Mouse (Mus musculus) neural tube, embryonic 12.5 days (tissue): ENCODE results near the gene Tma7. TPM values are rescaled to one million over a fixed set of nuclear protein-coding genes. Genes with fewer than 3 reads are reported as not detected.

ENCODE experiments used
- ATAC-seq: fragments of 200-750 bp; cut with Nextera tagmentation; 2 replicates; pipeline ENCODE4 v1.8.0; 2017; ENCODE audit warnings: low read depth, mild to moderate bottlenecking, moderate TSS enrichment, moderate library complexity; ENCODE audit not compliant: low FRiP score
- H3K27ac ChIP-seq: fragments of 300-500 bp; sonication (generic); 2 replicates; pipeline ENCODE4 v1.5.1; 2016
- H3K27me3 ChIP-seq: fragments of 300-500 bp; sonication (generic); replicated peaks from 2 replicates; pipeline ENCODE4 v1.6.1; 2016; ENCODE audit warnings: mild to moderate bottlenecking
- H3K36me3 ChIP-seq: fragments of 300-500 bp; sonication (generic); 2 replicates; pipeline ENCODE4 v1.6.1; 2016; ENCODE audit warnings: mild to moderate bottlenecking
- H3K4me1 ChIP-seq: fragments of 300-500 bp; sonication (generic); 2 replicates; pipeline ENCODE4 v1.6.1; 2016
- H3K4me2 ChIP-seq: fragments of 300-500 bp; sonication (generic); replicated peaks from 2 replicates; pipeline ENCODE4 v1.6.1; 2016; ENCODE audit warnings: mild to moderate bottlenecking
- H3K4me3 ChIP-seq: fragments of 300-500 bp; sonication (generic); 2 replicates; pipeline ENCODE4 v1.5.1; 2016
- H3K9ac ChIP-seq: fragments of 300-500 bp; sonication (generic); 2 replicates; pipeline ENCODE4 v1.6.1; 2016; ENCODE audit warnings: mild to moderate bottlenecking
- H3K9me3 ChIP-seq: fragments of 300-500 bp; sonication (generic); 2 replicates; pipeline ENCODE4 v1.6.1; 2016; ENCODE audit warnings: mild to moderate bottlenecking
- WGBS: fragments of 180-500 bp; shearing (Covaris S2); methylation state at CpG from one replicate; pipeline ENCODE4 v1.1.7; 2016; 5-methylcytosine and 5-hydroxymethylcytosine counted together
- polyA plus RNA-seq: library from polyadenylated mRNA; unstranded; fragments of >200 nt; fragmentation: Nextera tagmentation; extraction: Ambion mirVana; gene quantifications from 2 replicates; pipeline ENCODE4 v1.2.1, GENCODE M21; 2016

The Tma7 gene
- polyA plus RNA-seq, 1 experiment from 2014 or later, result 773 TPM

DNA sequence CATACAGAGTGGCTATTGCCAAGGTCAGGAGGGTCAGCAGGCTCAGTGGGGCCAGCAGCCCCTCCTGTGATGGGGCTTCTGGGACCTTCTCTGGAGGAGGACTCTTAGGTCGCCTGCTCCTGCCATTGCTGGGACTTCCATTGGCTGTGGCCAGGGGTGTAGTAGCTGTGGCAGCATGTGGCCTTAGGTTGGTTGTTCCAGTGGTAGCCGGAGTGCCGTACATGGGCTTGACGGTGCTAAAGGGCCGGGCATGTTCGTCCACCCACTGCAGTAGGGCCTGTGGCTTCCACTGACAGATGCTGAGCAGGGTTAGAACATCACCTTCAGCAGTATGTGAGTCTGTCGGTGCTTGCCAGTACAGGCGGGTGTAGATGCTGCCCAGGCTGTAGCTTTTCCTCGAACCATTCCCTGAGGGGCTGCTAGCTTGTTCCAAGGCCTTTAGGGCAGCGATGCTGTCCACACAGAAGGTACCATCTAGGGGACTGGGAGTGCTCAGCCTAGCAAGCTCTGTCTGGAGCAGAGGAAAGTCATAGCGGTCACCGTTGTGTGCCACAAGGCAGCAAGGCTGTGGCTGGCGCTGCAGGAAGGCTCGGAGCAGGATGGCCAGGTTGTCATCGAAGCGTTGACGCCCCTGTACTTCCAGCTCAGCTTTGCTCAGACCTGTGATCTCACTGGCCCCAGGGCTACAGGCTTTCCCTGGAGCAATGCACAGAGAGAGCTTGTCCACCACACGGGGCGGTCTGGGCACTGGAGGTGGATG lies 24.2 kb downstream of the Tma7 start:
- H3K4me2 ChIP-seq, result no peak overlapping the region
- H3K9me3 ChIP-seq, result no peaks in the 10 kb centered on the region
- no peaks in the 10 kb centered on the region for H3K27me3 ChIP-seq
- H3K36me3 ChIP-seq, result peaks cover 53% of the 10 kb centered on the region
- 0 out of 2 replicates have a peak overlapping the region, but pooled peaks have one; percentile 55 for H3K9ac ChIP-seq
- H3K4me3 ChIP-seq, result no peak overlapping the region
- 95% methylated on average over 19 of the region's 19 CpGs for WGBS
- no peak for ATAC-seq
- H3K27ac ChIP-seq, result no peak overlapping the region
- peaks cover 25% of the 10 kb centered on the region for H3K4me1 ChIP-seq

DNA sequence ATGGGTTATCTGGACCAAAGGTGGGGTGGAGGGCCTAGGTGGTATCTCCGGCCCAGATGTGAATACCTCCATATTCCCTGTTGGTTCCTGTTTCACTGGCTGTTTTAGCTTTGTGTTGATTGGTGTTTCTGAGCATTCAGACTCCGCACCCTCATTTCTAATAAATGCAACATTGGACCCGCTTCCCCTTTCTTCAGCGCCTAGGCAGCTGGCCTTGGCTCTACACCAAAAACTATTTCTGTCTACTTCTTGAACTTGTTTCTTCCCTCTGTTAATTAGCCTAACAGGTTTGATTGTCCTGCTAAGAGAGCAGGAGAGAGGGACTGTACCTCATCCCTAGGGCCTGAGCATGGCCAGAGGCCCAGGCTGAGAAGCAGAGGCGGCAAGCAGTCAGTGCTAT lies 24.8 kb downstream of the Tma7 start:
- Histone ChIP-seq H3K27me3 (no peaks in the 10 kb centered on the region), H3K27ac (no peak overlapping the region), H3K4me2 (no peak overlapping the region), H3K9me3 (no peaks in the 10 kb centered on the region), H3K4me3 (no peak overlapping the region), H3K4me1 (peaks cover 25% of the 10 kb centered on the region), H3K9ac (no peak overlapping the region), H3K36me3 (peaks cover 47% of the 10 kb centered on the region)
- no peak for ATAC-seq
- WGBS, result 98% methylated on average over 5 of the region's 5 CpGs

DNA sequence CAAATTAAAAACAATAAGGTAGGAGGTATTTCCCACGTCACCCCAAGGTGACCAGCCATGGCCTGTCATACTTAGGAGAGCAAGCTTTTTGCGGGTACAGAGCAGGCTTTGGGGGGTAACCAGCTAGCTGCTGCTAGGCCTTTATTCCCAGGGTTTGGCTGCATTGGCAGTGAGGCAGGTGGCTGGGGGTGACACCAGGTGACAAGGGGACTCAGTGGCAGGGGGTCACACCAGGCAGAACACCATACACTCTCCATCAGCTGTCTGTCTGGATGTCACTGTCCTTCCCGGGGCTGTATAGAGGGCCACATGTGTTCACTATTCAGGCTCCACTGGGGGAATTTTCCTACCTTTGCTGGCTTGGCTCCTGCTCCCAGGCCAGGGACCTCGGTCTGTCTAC lies 25.5 kb downstream of the Tma7 start:
- Histone ChIP-seq H3K4me2 (no peak overlapping the region), H3K27me3 (no peaks in the 10 kb centered on the region), H3K36me3 (peaks cover 45% of the 10 kb centered on the region), H3K27ac (no peak overlapping the region), H3K4me1 (peaks cover 25% of the 10 kb centered on the region), H3K9me3 (no peaks in the 10 kb centered on the region), H3K4me3 (no peak overlapping the region), H3K9ac (no peak overlapping the region)
- ATAC-seq, result no peak
- WGBS, result 95% methylated on average over 4 of the region's 4 CpGs

DNA sequence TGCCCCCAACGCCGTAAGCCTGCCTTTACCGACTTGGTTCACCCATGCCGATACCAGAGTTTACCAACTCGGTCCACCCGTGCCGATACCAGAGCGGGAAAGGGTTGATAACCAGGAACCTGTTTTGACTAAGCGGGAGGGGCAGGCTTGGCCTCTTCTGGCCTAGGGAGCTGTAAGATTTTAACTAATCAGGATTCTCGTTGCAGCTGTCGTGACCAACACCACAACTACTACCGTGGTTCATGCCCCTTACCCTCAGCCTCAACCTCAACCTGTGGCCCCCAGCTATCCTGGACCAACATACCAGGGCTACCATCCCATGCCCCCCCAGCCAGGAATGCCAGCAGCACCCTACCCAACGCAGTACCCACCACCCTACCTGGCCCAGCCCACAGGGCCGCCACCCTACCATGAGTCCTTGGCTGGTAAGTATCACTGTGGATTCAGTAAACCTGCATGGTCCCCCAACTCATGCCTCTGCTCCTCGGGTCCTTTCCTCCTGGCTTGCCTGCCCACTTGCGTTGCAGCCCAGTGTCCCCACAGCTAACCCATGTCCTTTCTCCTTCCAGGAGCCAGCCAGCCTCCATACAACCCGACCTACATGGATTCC lies 26.2 kb downstream of the Tma7 start:
- H3K27me3 ChIP-seq, result no peaks in the 10 kb centered on the region
- H3K36me3 ChIP-seq, result peaks cover 42% of the 10 kb centered on the region
- no peak overlapping the region for H3K4me3 ChIP-seq
- peaks cover 25% of the 10 kb centered on the region for H3K4me1 ChIP-seq
- ATAC-seq, result no peak
- H3K4me2 ChIP-seq, result no peak overlapping the region
- 93% methylated on average over 17 of the region's 17 CpGs for WGBS
- no peaks in the 10 kb centered on the region for H3K9me3 ChIP-seq
- H3K27ac ChIP-seq, result no peak overlapping the region
- no peak overlapping the region for H3K9ac ChIP-seq

DNA sequence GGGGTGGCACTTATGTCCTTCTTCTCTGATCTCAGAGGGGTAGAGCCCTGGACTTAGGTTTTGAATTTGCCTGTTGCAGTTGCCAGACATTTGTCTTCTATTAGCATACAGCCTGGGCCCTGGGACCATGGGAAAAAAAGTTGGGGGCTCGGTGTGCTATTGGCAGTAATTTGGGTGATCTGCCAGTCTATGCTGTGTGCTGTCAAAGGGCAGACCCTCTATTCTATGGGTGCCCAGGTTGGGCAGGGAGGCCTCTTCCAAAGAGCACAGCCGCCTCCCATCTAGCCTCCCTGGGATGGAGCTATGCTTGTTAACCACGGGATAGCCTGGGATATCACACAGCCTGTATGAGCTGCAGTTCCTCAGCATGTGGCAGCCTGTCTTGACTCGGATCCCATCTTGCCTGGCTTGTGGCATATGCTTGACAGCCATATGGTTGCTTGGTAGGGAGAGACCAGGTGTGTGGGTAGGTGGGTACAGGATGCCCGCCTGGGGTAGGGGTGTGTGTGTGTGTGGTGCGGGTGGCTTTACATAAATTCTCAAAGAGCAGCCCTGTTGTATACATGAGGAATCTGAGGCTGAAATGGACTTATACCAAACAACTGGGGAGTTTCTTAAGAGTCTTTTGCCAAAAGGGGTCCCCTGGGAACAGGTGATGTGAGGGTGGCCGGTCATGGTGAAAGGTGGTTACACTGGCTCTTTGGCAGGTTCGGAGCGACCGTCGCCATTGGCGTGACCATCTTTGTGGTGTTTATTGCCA lies 26.9 kb downstream of the Tma7 start:
- no peak for ATAC-seq
- Histone ChIP-seq H3K4me3 (0 out of 2 replicates have a peak overlapping the region, but pooled peaks have one; percentile 15), H3K27me3 (no peaks in the 10 kb centered on the region), H3K27ac (no peak overlapping the region), H3K4me1 (peaks cover 25% of the 10 kb centered on the region), H3K9me3 (no peaks in the 10 kb centered on the region), H3K36me3 (peaks cover 36% of the 10 kb centered on the region), H3K9ac (0 out of 2 replicates have a peak overlapping the region, but pooled peaks have one; percentile 21), H3K4me2 (peak overlapping the region; percentile 40)
- WGBS, result 93% methylated on average over 12 of the region's 12 CpGs

DNA sequence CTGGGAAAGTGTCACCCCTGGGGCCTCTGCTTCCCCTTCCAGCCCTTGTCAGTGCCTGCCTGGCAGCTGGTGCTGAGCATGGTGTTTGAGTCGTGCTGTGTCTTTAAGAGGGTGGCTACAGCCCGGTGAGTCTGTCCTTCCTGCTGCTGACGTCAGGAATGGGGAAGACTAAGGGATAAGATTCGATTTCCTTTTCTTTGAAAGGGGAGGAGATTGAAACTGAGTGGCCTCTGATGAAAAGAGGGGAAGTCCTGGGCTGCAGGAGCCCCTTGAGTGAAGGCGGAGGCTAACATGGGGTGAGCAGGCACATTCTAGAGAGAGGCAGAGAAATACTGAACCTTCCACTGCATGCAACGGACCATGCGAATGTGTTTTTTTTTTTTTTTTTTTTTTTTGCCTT lies 27.7 kb downstream of the Tma7 start:
- 0 out of 2 replicates have a peak overlapping the region, but pooled peaks have one; percentile 21 for H3K9ac ChIP-seq
- H3K4me2 ChIP-seq, result peak overlapping the region; percentile 40
- H3K4me3 ChIP-seq, result 0 out of 2 replicates have a peak overlapping the region, but pooled peaks have one; percentile 15
- H3K27ac ChIP-seq, result no peak overlapping the region
- H3K9me3 ChIP-seq, result no peaks in the 10 kb centered on the region
- H3K36me3 ChIP-seq, result peaks cover 29% of the 10 kb centered on the region
- peak; percentile 48; the same call in 1 of the 2 replicates for ATAC-seq
- 15% methylated on average over 7 of the region's 7 CpGs for WGBS
- peaks cover 25% of the 10 kb centered on the region for H3K4me1 ChIP-seq
- no peaks in the 10 kb centered on the region for H3K27me3 ChIP-seq

DNA sequence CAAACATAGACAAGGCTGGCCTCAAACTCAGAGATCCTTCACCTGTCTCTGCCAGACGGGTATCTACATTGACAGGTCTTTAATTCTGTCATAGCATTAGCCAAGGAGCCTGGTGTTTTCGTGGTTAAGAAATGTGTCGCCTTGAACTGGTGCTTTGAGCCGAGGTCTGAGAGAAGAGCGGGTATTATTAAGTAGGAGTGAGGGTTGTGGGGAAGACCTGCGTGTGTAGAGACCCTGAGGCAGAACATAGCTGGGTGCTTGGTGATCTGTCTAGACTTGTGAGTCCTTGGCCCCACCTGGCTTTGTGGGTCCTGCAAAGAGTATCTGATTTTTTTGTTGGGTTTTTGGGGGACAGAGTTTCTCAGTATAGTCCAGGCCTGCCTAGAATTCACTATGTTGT lies 28.5 kb downstream of the Tma7 start:
- H3K9me3 ChIP-seq, result no peaks in the 10 kb centered on the region
- no peak for ATAC-seq
- 82% methylated on average over 6 of the region's 6 CpGs for WGBS

DNA sequence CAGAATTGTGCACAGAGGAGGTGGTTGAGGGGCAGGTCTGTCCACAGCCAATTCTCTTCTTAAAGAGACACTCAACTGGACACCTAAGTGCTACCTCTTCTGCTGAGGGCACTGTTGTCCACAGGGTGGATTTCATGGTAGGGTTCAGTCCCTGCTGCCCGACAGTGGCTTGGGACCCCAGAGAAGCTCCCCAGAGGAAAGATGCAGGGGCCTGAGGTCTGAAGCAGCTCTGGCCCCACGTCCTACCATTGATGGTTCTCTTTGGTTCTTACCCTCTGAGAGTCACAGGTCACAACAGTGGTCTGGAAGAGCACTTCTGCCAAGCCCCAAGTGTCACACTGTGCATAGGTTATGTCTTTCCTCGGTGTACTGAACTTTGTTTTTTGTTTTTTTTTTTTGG lies 29.0 kb downstream of the Tma7 start:
- Histone ChIP-seq H3K4me2 (no peak overlapping the region), H3K4me3 (no peak overlapping the region), H3K27ac (no peak overlapping the region), H3K4me1 (peaks cover 13% of the 10 kb centered on the region), H3K9ac (no peak overlapping the region), H3K36me3 (peaks cover 25% of the 10 kb centered on the region), H3K9me3 (no peaks in the 10 kb centered on the region), H3K27me3 (no peaks in the 10 kb centered on the region)
- 78% methylated on average over 3 of the region's 3 CpGs for WGBS
- no peak for ATAC-seq

More for the DNA sequence above, 28.5 kb downstream of the Tma7 start:
- H3K4me1 ChIP-seq, result peaks cover 18% of the 10 kb centered on the region
- no peaks in the 10 kb centered on the region for H3K27me3 ChIP-seq
- no peak overlapping the region for H3K4me2 ChIP-seq
- no peak overlapping the region for H3K27ac ChIP-seq
- peaks cover 29% of the 10 kb centered on the region for H3K36me3 ChIP-seq
- H3K9ac ChIP-seq, result no peak overlapping the region
- no peak overlapping the region for H3K4me3 ChIP-seq

DNA sequence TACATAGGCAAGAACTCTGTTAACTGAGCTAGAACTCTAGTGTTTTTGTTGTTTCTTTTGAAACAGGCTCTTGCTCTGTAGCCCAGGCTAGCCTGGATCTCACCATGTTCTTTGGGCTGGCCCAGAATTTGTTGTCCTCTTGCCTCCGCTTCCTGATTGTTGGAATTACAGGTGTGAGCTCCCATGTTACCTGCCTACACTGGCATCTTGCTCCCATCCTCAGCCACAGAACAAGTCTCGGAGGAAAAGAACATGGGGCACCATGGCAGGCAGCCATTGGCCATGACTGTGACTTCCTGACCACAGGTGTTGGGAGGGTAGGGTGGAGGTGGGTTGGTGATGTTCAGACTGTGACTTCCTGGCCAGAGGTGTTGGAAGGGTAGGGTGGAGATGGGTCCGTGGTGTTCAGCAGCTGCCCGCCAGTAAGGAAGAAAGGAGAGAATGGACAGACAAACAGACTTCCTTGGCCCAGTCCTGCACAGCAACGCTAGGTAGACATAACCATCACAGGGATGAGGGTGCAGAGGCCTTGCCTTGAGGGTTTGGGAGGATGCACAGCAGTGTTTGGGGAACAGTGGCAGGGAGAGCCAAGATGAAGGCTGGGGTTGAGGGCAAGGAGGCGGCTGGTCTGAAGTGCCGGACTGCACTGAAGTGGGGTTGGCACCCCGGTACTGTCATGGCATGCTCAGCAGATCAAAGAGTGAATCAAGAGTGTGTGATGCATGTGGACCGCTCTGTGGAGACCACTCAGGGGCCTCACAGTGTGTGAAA lies 29.7 kb downstream of the Tma7 start:
- Histone ChIP-seq H3K36me3 (peaks cover 18% of the 10 kb centered on the region), H3K9me3 (no peaks in the 10 kb centered on the region), H3K27ac (no peak overlapping the region), H3K4me2 (no peak overlapping the region), H3K4me1 (peaks cover 13% of the 10 kb centered on the region), H3K4me3 (no peak overlapping the region), H3K9ac (no peak overlapping the region), H3K27me3 (no peaks in the 10 kb centered on the region)
- ATAC-seq, result no peak
- 89% methylated on average over 9 of the region's 9 CpGs for WGBS

DNA sequence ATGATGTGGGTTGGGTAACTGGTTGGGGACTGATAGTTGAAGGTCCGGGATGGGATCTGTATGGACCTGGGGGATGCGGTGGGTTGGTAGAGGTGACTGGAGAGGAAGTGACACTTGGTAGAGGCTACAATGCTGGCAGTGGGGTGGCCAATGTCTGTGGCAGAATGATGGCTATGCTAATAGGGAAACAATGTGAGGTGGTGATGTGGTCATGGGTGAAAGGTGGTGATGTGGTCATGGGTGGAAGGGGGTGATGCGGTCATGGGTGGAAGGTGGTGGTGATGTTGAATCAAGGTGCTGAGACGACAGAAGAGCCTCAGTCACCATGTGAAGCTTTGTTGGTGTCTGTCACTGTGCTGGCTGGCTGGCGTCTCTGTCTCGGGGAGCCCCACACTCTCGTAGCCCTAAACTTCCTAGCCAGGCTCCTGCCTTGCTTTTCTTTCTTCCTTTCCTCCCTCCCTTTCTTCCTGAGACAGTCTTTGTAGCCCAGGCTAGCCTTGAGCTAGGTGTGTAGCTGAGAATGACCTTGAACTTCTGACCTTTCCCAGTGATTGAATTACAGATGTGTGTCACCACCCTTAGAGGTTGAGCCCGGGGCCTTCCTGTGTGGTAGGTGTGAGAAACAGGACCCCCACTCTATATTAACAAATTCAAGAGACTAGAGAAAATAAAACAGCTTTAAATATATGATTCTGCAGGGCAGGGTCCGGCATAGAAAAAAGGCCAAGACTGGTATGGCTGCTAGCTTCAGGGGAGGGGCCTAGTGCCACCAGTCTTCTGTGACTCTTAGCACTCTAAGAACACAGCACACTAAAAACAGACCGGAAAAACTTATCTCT lies 30.5 kb downstream of the Tma7 start:
- Histone ChIP-seq H3K4me3 (no peak overlapping the region), H3K36me3 (peaks cover 10% of the 10 kb centered on the region), H3K9ac (no peak overlapping the region), H3K4me2 (no peak overlapping the region), H3K4me1 (peaks cover 13% of the 10 kb centered on the region), H3K27me3 (no peaks in the 10 kb centered on the region), H3K27ac (no peak overlapping the region), H3K9me3 (no peaks in the 10 kb centered on the region)
- WGBS, result 87% methylated on average over 10 of the region's 10 CpGs
- no peak for ATAC-seq

DNA sequence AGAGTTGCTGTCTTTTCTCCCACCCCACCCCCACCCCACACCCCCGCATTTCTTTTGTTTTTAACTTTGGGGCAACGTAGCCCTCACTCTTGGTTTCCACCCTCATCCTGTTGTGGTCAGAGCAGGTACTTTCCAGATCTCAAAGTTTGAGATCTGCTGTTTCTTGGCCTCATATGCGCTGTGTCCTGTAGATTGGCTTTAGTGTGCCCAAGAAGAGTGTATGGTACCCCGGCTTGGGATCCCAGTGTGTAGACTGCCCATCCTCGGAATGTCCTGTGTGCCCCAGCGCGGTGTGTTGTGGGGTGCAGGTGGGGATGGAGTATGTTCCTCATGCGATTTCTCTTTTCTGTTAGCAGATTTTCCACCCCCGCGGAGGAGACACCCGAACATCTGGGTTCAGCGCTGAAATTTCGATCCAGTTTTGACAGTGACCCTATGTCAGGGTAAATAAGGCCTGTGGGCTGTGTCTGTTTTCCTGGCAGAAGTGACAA lies 31.3 kb downstream of the Tma7 start:
- no peaks in the 10 kb centered on the region for H3K27me3 ChIP-seq
- H3K36me3 ChIP-seq, result peaks cover 2% of the 10 kb centered on the region; the same call in 1 of the 2 replicates
- 88% methylated on average over 13 of the region's 13 CpGs for WGBS
- no peak overlapping the region for H3K27ac ChIP-seq
- no peaks in the 10 kb centered on the region for H3K9me3 ChIP-seq
- H3K4me2 ChIP-seq, result no peak overlapping the region
- no peak for ATAC-seq
- peaks cover 13% of the 10 kb centered on the region for H3K4me1 ChIP-seq
- H3K4me3 ChIP-seq, result no peak overlapping the region
- no peak overlapping the region for H3K9ac ChIP-seq
